Mouse (Mus musculus) G1E (cell line): ENCODE data around the gene Supt5. TPM values are rescaled to one million over a fixed set of nuclear protein-coding genes. Genes with fewer than 3 reads are reported as not detected.

Experiments used
- ATAC-seq: 2 replicates; pipeline ENCODE4 v1.8.0; 2016; ENCODE audit warnings: mild to moderate bottlenecking; ENCODE audit not compliant: insufficient number of reproducible peaks, poor library complexity, low FRiP score, severe bottlenecking; ENCODE audit errors: extremely low read depth
- DNase-seq: peaks from one replicate; pipeline ENCODE4 v3.0.0; 2012; ENCODE audit warnings: low spot score
- H3K27me3 ChIP-seq: 2 replicates; pipeline ENCODE4 v1.6.1; 2012; ENCODE audit warnings: mild to moderate bottlenecking, low read length, inconsistent platforms; ENCODE audit not compliant: insufficient read depth
- H3K36me3 ChIP-seq: replicated peaks from 2 replicates; pipeline ENCODE3; 2012; ENCODE audit warnings: mild to moderate bottlenecking, inconsistent platforms
- H3K4me1 ChIP-seq: 2 replicates; pipeline ENCODE4 v1.6.1; 2012; ENCODE audit warnings: low read depth, low read length, inconsistent platforms, mixed read lengths; ENCODE audit not compliant: insufficient read depth
- H3K4me3 ChIP-seq: 2 replicates; pipeline ENCODE4 v1.5.1; 2012; ENCODE audit warnings: low read depth, mild to moderate bottlenecking, inconsistent platforms, low read length, moderate library complexity, mixed read lengths
- H3K9me3 ChIP-seq: replicated peaks from 2 replicates; pipeline ENCODE4 v1.6.1; 2012; ENCODE audit warnings: inconsistent platforms
- CTCF ChIP-seq: IDR thresholded peaks from 2 replicates; pipeline ENCODE4 v1.5.1; 2012; ENCODE audit warnings: low read depth, low read length, inconsistent platforms, mixed read lengths
- GATA1 ChIP-seq: IDR thresholded peaks from 2 replicates; pipeline ENCODE4 v1.6.1; 2012; ENCODE audit warnings: borderline replicate concordance, low read length, inconsistent platforms, mixed read lengths
- GATA2 ChIP-seq: IDR thresholded peaks from 2 replicates; pipeline ENCODE4 v1.6.1; 2012; ENCODE audit warnings: low read depth, low read length, inconsistent platforms, borderline replicate concordance
- POLR2AphosphoS5 ChIP-seq: IDR thresholded peaks from 2 replicates; pipeline ENCODE4 v1.6.1; 2012; ENCODE audit warnings: low read depth, low read length, inconsistent platforms; ENCODE audit not compliant: insufficient replicate concordance
- TAL1 ChIP-seq: conservative IDR thresholded peaks from 2 replicates; pipeline ENCODE4 v1.6.1; 2012; ENCODE audit warnings: low read depth, low read length, inconsistent platforms, mixed read lengths
- polyA plus RNA-seq: library from polyadenylated mRNA; stranded (reverse); fragments of >175 nt; gene quantifications from 2 replicates; pipeline ENCODE4 v1.2.3, GENCODE M21; 2012
- total RNA-seq, 2 experiments: library from RNA; stranded (forward) in 1 of 2; stranded (reverse) in 1 of 2; fragments of 200-1000 nt in 1 of 2; fragments of >200 nt in 1 of 2; fragmentation: Nextera tagmentation in 1 of 2; gene quantifications; 2 replicates each; pipeline ENCODE4 v1.2.3; 2014 to 2017

Supt5 gene
- total and polyA plus RNA-seq, 3 experiments, result 65.6 to 148 (median 80.5) TPM

DNA sequence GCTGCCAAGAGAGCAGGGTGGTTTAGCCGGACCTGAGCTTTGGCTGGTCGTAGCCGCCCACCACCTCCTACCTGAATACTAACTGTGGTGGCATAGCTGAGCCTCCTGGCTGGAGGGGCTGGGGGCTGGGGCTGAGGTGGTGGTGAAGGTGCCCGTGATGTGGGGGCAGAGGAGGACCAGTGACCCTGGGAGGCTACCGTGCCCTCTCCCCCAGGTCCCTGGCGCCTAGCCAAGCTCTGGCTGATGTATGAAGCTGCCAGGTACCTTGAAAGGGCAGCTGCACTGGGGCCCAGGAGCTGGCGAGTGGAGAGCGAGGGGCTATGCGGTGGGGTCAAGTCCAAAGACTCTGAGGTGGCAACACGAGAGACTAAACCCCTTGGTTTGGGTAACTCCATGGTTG lies 21.3 kb upstream of the Supt5 start:
- TF ChIP-seq POLR2AphosphoS5 (no peak), TAL1 (no peak)
- no peak overlapping the region for H3K4me3 ChIP-seq
- DNase-seq (no peak), ATAC-seq (no peak)
- H3K27me3 ChIP-seq, result peaks cover 56% of the 10 kb centered on the region
- H3K9me3 ChIP-seq, result no peaks in the 10 kb centered on the region
- peaks cover 26% of the 10 kb centered on the region for H3K4me1 ChIP-seq
- H3K36me3 ChIP-seq, result peaks cover 14% of the 10 kb centered on the region

DNA sequence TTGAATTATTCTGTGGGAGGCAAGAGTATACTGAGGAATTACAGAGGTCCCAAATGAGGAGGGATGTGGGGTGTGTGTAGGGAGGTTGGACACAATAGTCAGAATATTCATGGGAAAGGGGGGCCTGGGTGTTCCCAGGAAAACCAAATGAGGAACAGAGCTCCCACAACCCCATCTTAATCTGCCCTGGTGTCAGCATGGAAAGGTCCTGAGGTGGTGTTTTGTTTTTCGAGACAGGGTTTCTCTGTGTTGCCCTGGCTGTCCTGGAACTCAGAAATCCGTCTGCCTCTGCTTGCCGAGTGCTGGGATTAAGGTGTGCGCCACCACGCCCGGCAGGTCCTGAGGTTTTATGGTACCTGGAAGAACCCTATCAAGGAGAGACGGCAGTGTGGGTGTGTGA lies 19.9 kb upstream of the Supt5 start:
- Histone ChIP-seq H3K4me3 (no peak overlapping the region), H3K4me1 (peaks cover 35% of the 10 kb centered on the region), H3K9me3 (no peaks in the 10 kb centered on the region), H3K36me3 (peaks cover 27% of the 10 kb centered on the region), H3K27me3 (peaks cover 46% of the 10 kb centered on the region)
- TF ChIP-seq GATA2, result no peak
- no peak for TF ChIP-seq CTCF
- TF ChIP-seq POLR2AphosphoS5, result no peak
- no peak for TF ChIP-seq GATA1
- TF ChIP-seq TAL1, result no peak
- ATAC-seq, result no peak
- DNase-seq, result no peak

DNA sequence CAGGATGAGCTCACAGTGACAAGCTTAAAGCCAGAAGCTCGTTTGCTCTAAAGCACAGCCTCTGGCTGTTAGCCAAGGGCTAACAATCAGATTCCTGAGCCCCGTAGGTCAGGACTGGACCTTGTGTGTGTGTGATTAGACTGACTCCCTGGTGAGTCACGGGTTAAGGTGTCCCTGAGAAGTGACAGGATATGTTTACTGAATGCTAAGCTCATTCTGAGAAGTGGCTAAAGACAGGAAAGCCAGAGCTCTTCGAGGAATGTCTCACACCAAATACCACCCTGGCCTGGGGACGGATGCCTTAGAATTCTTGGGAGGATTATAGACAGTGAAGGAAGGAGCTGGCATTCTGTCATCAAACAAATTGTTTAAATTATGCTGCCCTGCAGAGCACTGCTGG lies 19.4 kb upstream of the Supt5 start:
- Histone ChIP-seq H3K4me3 (no peak overlapping the region), H3K27me3 (peaks cover 46% of the 10 kb centered on the region), H3K36me3 (peaks cover 32% of the 10 kb centered on the region), H3K4me1 (peaks cover 39% of the 10 kb centered on the region), H3K9me3 (no peaks in the 10 kb centered on the region)
- TF ChIP-seq GATA1, result no peak
- no peak for TF ChIP-seq GATA2
- no peak for TF ChIP-seq TAL1
- TF ChIP-seq CTCF, result no peak
- no peak for TF ChIP-seq POLR2AphosphoS5
- no peak for ATAC-seq
- DNase-seq, result no peak

DNA sequence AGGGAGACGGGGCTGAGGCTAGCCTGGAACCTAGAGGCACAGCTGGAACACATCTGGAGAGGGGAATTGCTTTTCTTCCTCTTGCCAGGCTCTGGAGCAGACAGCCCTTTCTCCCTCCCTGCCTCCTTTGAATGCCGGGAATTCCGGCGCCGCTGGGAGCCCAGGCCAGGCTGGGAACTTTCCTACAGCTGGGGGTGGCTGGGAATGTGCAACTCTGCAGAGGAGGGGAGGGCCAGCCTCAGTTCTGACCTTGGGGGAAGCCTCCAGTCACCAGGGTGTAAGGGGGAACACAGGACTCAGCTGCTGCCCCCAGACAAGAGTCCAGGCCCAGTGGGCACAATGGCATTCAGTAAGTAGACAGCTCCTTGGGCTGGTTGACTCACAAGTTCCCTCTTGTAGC lies 18.4 kb upstream of the Supt5 start:
- ATAC-seq (no peak), DNase-seq (no peak)
- TF ChIP-seq POLR2AphosphoS5 (no peak), CTCF (no peak), GATA2 (no peak)
- Histone ChIP-seq H3K27me3 (peaks cover 36% of the 10 kb centered on the region), H3K4me3 (no peak overlapping the region), H3K4me1 (peaks cover 42% of the 10 kb centered on the region), H3K36me3 (peaks cover 42% of the 10 kb centered on the region), H3K9me3 (no peaks in the 10 kb centered on the region)

DNA sequence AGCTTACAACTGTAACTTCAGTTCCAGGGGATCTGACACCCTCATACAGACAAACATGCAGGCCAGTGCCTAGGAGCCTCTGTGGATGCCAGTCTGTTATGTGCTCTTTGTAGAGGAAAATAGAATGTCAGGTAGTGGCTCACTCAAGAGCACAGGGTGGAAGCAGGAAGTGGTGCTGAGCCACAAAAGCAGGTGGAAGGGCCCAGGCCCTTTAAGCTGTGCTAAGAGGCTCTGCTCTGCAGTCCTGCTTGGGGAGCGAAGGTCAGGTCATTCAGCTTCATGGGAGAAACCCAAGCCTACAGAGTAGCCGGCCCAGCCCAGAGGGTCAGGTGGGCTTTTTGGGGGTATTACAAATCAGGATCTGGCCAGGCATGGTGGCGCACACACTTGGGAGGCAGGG lies 16.7 kb upstream of the Supt5 start:
- DNase-seq (no peak), ATAC-seq (no peak)
- peaks cover 29% of the 10 kb centered on the region for H3K27me3 ChIP-seq
- peaks cover 48% of the 10 kb centered on the region for H3K4me1 ChIP-seq
- peaks cover 50% of the 10 kb centered on the region for H3K36me3 ChIP-seq
- no peak overlapping the region for H3K4me3 ChIP-seq
- TF ChIP-seq CTCF (no peak), GATA2 (no peak), GATA1 (no peak), TAL1 (no peak), POLR2AphosphoS5 (no peak)
- no peaks in the 10 kb centered on the region for H3K9me3 ChIP-seq

DNA sequence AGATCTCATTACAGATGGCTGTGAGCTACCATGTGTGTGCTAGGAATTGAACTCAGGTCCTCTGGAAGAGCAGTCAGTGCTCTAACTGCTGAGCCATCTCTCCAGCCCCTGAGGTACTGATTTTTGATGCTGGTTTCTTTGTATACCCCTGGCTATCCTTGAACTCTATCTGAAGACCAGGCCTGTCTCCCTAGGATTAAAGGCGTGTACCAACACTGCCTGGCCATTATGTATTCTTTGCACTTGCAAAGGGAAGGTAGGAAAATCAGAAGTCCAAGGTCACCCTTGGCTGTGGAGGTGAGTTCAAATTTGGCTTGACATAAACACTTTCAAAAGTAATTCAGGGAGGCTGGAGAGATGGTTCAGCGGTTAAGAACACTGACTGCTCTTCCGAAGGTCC lies 16.1 kb upstream of the Supt5 start:
- no peak for TF ChIP-seq CTCF
- no peak for TF ChIP-seq GATA2
- no peak for TF ChIP-seq TAL1
- TF ChIP-seq GATA1, result no peak
- TF ChIP-seq POLR2AphosphoS5, result no peak
- peaks cover 46% of the 10 kb centered on the region for H3K36me3 ChIP-seq
- peaks cover 54% of the 10 kb centered on the region for H3K4me1 ChIP-seq
- DNase-seq, result no peak
- H3K27me3 ChIP-seq, result peaks cover 23% of the 10 kb centered on the region
- ATAC-seq, result no peak
- no peak overlapping the region for H3K4me3 ChIP-seq
- H3K9me3 ChIP-seq, result no peaks in the 10 kb centered on the region

DNA sequence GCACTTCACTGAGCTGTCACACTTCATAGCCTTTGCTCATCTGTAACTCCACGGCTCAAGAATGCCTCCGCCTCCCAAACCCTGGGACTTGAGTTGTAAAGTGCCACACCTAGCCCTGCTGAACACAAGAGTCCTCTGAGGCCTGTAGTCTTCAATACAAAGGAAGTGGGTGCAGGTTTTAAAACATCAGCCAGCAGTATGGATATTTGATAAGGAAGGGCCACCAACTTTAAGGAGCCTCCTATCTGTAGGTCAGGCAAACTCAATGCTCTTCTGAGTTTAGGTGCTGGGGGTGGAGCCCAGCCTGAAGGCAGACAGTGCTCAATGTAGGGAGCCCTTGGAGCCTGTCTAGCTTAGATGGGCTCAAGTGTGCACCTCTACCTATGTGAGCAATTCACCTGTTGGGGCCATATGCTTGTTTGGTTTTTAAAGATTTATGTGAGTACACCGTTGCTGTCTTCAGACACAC lies 15.6 kb upstream of the Supt5 start:
- TF ChIP-seq POLR2AphosphoS5 (no peak), GATA2 (no peak), CTCF (no peak), GATA1 (no peak), TAL1 (no peak)
- Histone ChIP-seq H3K27me3 (peaks cover 21% of the 10 kb centered on the region), H3K9me3 (no peaks in the 10 kb centered on the region), H3K36me3 (peaks cover 46% of the 10 kb centered on the region), H3K4me3 (no peak overlapping the region), H3K4me1 (peaks cover 59% of the 10 kb centered on the region)
- no peak for ATAC-seq
- DNase-seq, result no peak
